Mouse (Mus musculus) liver (tissue): ENCODE data around the gene Dlx5.
A peak's percentile ranks its signal among the peaks of the same experiment; 100 is the strongest.

Experiments
- DNase-seq: peaks from one replicate; pipeline ENCODE4 v3.0.0-alpha.2; 2020; ENCODE audit warnings: mixed read lengths

Gene Dlx5

GRCm38 (mm10) chr6:6875676-6876075, 6.2 kb downstream of the Dlx5 start:
- DNase-seq, result no peak

GRCm38 (mm10) chr6:6875136-6875535, 6.7 kb downstream of the Dlx5 start:
- no peak for DNase-seq

- no peak for DNase-seq
Measured at GRCm38 (mm10) chr6:6874073-6874771, 7.7 kb downstream of the Dlx5 start.

- no peak for DNase-seq
Measured at GRCm38 (mm10) chr6:6873476-6874072, 8.3 kb downstream of the Dlx5 start.

- no peak for DNase-seq
Measured at GRCm38 (mm10) chr6:6872873-6873272, 9.0 kb downstream of the Dlx5 start.

- DNase-seq, result no peak
Measured at GRCm38 (mm10) chr6:6871692-6872091, 10.2 kb downstream of the Dlx5 start.

GRCm38 (mm10) chr6:6870876-6871420, 10.9 kb downstream of the Dlx5 start:
- no peak for DNase-seq

GRCm38 (mm10) chr6:6869961-6870800, 11.7 kb downstream of the Dlx5 start:
- no peak for DNase-seq

GRCm38 (mm10) chr6:6869041-6869685, 12.7 kb downstream of the Dlx5 start:
- no peak for DNase-seq

- no peak for DNase-seq
Measured at GRCm38 (mm10) chr6:6867031-6867430, 14.9 kb downstream of the Dlx5 start.

- no peak for DNase-seq
Measured at GRCm38 (mm10) chr6:6864441-6865440, 17.1 kb downstream of the Dlx5 start.

GRCm38 (mm10) chr6:6863955-6864354, 17.9 kb downstream of the Dlx5 start:
- DNase-seq, result no peak

GRCm38 (mm10) chr6:6863160-6863870, 18.6 kb downstream of the Dlx5 start, which contains the start of gene Dlx6:
Gene Dlx6 (plus strand): TSS chr6:6863334.
- peak; percentile 27 for DNase-seq

GRCm38 (mm10) chr6:6862611-6863010, 19.3 kb downstream of the Dlx5 start:
- DNase-seq, result peak; percentile 37

GRCm38 (mm10) chr6:6861798-6862428, 20.0 kb downstream of the Dlx5 start:
- DNase-seq, result no peak

GRCm38 (mm10) chr6:6861086-6861797, 20.6 kb downstream of the Dlx5 start:
- no peak for DNase-seq

GRCm38 (mm10) chr6:6860411-6861085, 21.3 kb downstream of the Dlx5 start:
- no peak for DNase-seq

GRCm38 (mm10) chr6:6859950-6860410, 21.9 kb downstream of the Dlx5 start:
- no peak for DNase-seq
